In genomic region chr1:163376818-163377581, GRCm38 (mm10) we compare ENCODE assay signal across 21 mouse cellular contexts. TPM values are rescaled to one million over a fixed set of nuclear protein-coding genes. Genes with fewer than 3 reads are reported as not detected.
A peak's percentile ranks its signal among the peaks of the same experiment; 100 is the strongest.
DNase-seq lines count a peak whose midpoint lies in the region; ATAC-seq and TF ChIP-seq lines count a peak whose summit lies in the region.
"Had no signal": no experiment of that assay in that cellular context is flagged by ENCODE, and none has a peak within 500 bp of the region (broad histone marks: within the 10 kb centered on the region; RNA-seq: fewer than 3 reads in every experiment).

No protein-coding gene starts in this region.

- DNase-seq in kidney, postnatal 0 days (ENCODE audit: low spot score) = peak; percentile 59
- peak; percentile 70 for DNase-seq in NIH3T3 (ENCODE audit: low read depth)
- DNase-seq in lung, postnatal 36 days = peak; percentile 52
- no peak for DNase-seq in left cerebral cortex, postnatal 36 days (ENCODE audit: low spot score in 2 of 2)
- DNase-seq: adrenal gland, postnatal 25 days; cerebellum, adult 11-12 months; cerebellum, adult 9-11 months; gastrocnemius, postnatal 10 days; kidney, adult 18-20 months; kidney, postnatal 4 days; right cerebral cortex, postnatal 25 days; thymus, postnatal 14 days had no signal

- 63% methylated on average over 6 of the region's 6 CpGs for WGBS in kidney, postnatal 0 days
- WGBS in kidney, embryonic 14.5 days = 65% methylated on average over 6 of the region's 6 CpGs
- WGBS in limb, embryonic 13.5 days = 32% methylated on average over 6 of the region's 6 CpGs
- WGBS in forebrain, embryonic 12.5 days = 82% methylated on average over 6 of the region's 6 CpGs

- ATAC-seq in kidney, postnatal 0 days (replicated peaks; ENCODE audit: low FRiP score, low read depth) = no peak
- no peak for ATAC-seq in kidney, embryonic 14.5 days (ENCODE audit: low FRiP score, low TSS enrichment)
- ATAC-seq in limb, embryonic 13.5 days (ENCODE audit: low FRiP score, low read depth) = peak; percentile 30; the same call in 1 of the 2 replicates
- ATAC-seq in forebrain, embryonic 12.5 days (ENCODE audit: low FRiP score) = no peak
- ATAC-seq: forebrain, embryonic 16.5 days; hindbrain, embryonic 16.5 days; midbrain, embryonic 16.5 days had no signal

- no peaks in the 10 kb centered on the region for H3K4me1 ChIP-seq in kidney, postnatal 0 days (replicated peaks; ENCODE audit: insufficient read depth, low read length)
- no peaks in the 10 kb centered on the region for H3K4me1 ChIP-seq in kidney, embryonic 14.5 days (ENCODE audit: control insufficient read depth, insufficient read depth, low read length)
- H3K4me1 ChIP-seq in limb, embryonic 13.5 days = peaks cover 33% of the 10 kb centered on the region
- H3K4me1 ChIP-seq in forebrain, embryonic 12.5 days = no peaks in the 10 kb centered on the region; the same call in 1 of the 2 replicates
- H3K4me1 ChIP-seq: stomach, embryonic 15.5 days had no signal

- H3K27me3 ChIP-seq in kidney, postnatal 0 days (ENCODE audit: insufficient read depth, low read length) = no peaks in the 10 kb centered on the region
- no peaks in the 10 kb centered on the region for H3K27me3 ChIP-seq in kidney, embryonic 14.5 days (ENCODE audit: control insufficient read depth, insufficient read depth, low read length)
- H3K27me3 ChIP-seq in limb, embryonic 13.5 days = no peaks in the 10 kb centered on the region
- no peaks in the 10 kb centered on the region for H3K27me3 ChIP-seq in forebrain, embryonic 12.5 days
- H3K27me3 ChIP-seq: stomach, embryonic 15.5 days had no signal

- no peak for TF ChIP-seq CTCF in kidney, postnatal 0 days (IDR thresholded peaks at IDR 0.05; ENCODE audit: low read depth)

- H3K9ac ChIP-seq in kidney, postnatal 0 days (ENCODE audit: low read depth, low read length) = no peak overlapping the region
- no peak overlapping the region for H3K9ac ChIP-seq in kidney, embryonic 14.5 days (ENCODE audit: low read depth, low read length)
- no peak overlapping the region for H3K9ac ChIP-seq in limb, embryonic 13.5 days
- no peak overlapping the region for H3K9ac ChIP-seq in forebrain, embryonic 12.5 days
- H3K9ac ChIP-seq: stomach, embryonic 15.5 days had no signal

- H3K36me3 ChIP-seq in kidney, postnatal 0 days (ENCODE audit: insufficient read depth, low read length) = no peaks in the 10 kb centered on the region
- H3K36me3 ChIP-seq in kidney, embryonic 14.5 days (ENCODE audit: control insufficient read depth, insufficient read depth, low read length) = no peaks in the 10 kb centered on the region
- 0 out of 2 replicates have a peak, but pooled peaks cover under 1% of the 10 kb centered on the region for H3K36me3 ChIP-seq in limb, embryonic 13.5 days
- no peaks in the 10 kb centered on the region for H3K36me3 ChIP-seq in forebrain, embryonic 12.5 days (replicated peaks)
- H3K36me3 ChIP-seq: stomach, embryonic 15.5 days had no signal

- no peak overlapping the region for H3K4me2 ChIP-seq in kidney, postnatal 0 days (ENCODE audit: low read length)
- no peak overlapping the region for H3K4me2 ChIP-seq in kidney, embryonic 14.5 days (replicated peaks; ENCODE audit: low read depth, low read length)
- H3K4me2 ChIP-seq in limb, embryonic 13.5 days (replicated peaks) = no peak overlapping the region
- H3K4me2 ChIP-seq in forebrain, embryonic 12.5 days = no peak overlapping the region
- H3K4me2 ChIP-seq: liver, embryonic 11.5 days; midbrain, embryonic 11.5 days; stomach, embryonic 15.5 days had no signal

- no peaks in the 10 kb centered on the region for H3K9me3 ChIP-seq in kidney, postnatal 0 days (replicated peaks; ENCODE audit: low read length)
- H3K9me3 ChIP-seq in kidney, embryonic 14.5 days (ENCODE audit: control insufficient read depth, low read length) = no peaks in the 10 kb centered on the region
- no peaks in the 10 kb centered on the region for H3K9me3 ChIP-seq in limb, embryonic 13.5 days
- no peaks in the 10 kb centered on the region for H3K9me3 ChIP-seq in forebrain, embryonic 12.5 days
- H3K9me3 ChIP-seq: stomach, embryonic 15.5 days had no signal

- no peak overlapping the region for H3K27ac ChIP-seq in kidney, postnatal 0 days
- no peak overlapping the region for H3K27ac ChIP-seq in kidney, embryonic 14.5 days (ENCODE audit: low read depth, low read length)
- no peak overlapping the region for H3K27ac ChIP-seq in limb, embryonic 13.5 days
- no peak overlapping the region for H3K27ac ChIP-seq in forebrain, embryonic 12.5 days
- H3K27ac ChIP-seq: stomach, embryonic 15.5 days had no signal

- no peak overlapping the region for H3K4me3 ChIP-seq in kidney, postnatal 0 days (replicated peaks; ENCODE audit: low read depth, low read length)
- no peak overlapping the region for H3K4me3 ChIP-seq in kidney, embryonic 14.5 days (ENCODE audit: low read length)
- H3K4me3 ChIP-seq in limb, embryonic 13.5 days = no peak overlapping the region
- no peak overlapping the region for H3K4me3 ChIP-seq in forebrain, embryonic 12.5 days (replicated peaks)
- H3K4me3 ChIP-seq: stomach, embryonic 15.5 days had no signal

- intact Hi-C loops in left cerebral cortex, postnatal 36 days (cut with DNase I) = no loop called here

RNA-seq across cellular contexts. Expression of gene Gorab, which starts 26.5 kb away (rescaled TPM):
- polyA plus RNA-seq in kidney, postnatal 0 days (2015; fragmentation: Nextera tagmentation; extraction: Ambion mirVana) = 17.2 and 18.9 TPM in 2 replicates
- polyA plus RNA-seq in kidney, embryonic 14.5 days (2014; fragmentation: Nextera tagmentation; extraction: Ambion mirVana) = 20.7 and 23.2 TPM in 2 replicates
- 35.2 and 35.6 TPM in 2 replicates for polyA plus RNA-seq in limb, embryonic 13.5 days (2015; fragmentation: Nextera tagmentation; extraction: Ambion mirVana)
- 29.3 and 29.8 TPM in 2 replicates for polyA plus RNA-seq in forebrain, embryonic 12.5 days (2016; fragmentation: Nextera tagmentation; extraction: Ambion mirVana)
- total RNA-seq in left cerebral cortex, postnatal 36 days (2021) = 10 to 100 TPM; 10.1 to 10.7 TPM

Comparison
In these comparisons a context has a peak if more than half of its experiments do, and no peak if none do; other contexts are left out.
1. DNase-seq: peak in kidney, postnatal 0 days (single experiment), NIH3T3 (single experiment) and lung, postnatal 36 days (single experiment); none in left cerebral cortex, postnatal 36 days (0 of 2).